Mouse (Mus musculus): ENCODE results near the gene D6Ertd527e. TPM values are rescaled to one million over a fixed set of nuclear protein-coding genes. Genes with fewer than 3 reads are reported as not detected.

D6Ertd527e gene
- total and polyA plus RNA-seq, 2 experiments = not detected

- no peaks in the 10 kb centered on the region for H3K27me3 ChIP-seq (ENCODE audit: control insufficient read depth, insufficient read depth, low read length)
- no peak overlapping the region for H3K27ac ChIP-seq (replicated peaks; ENCODE audit: insufficient read depth, low read depth, low read length)
- WGBS = 91% methylated on average over 7 of the region's 7 CpGs
- DNase-seq (ENCODE audit: extremely low read depth, low read depth, low spot score) = no peak
- H3K36me3 ChIP-seq (ENCODE audit: control insufficient read depth, insufficient read depth, low read length) = no peaks in the 10 kb centered on the region
- H3K9ac ChIP-seq (ENCODE audit: low read depth, low read length) = no peak overlapping the region
- no peak for TF ChIP-seq CTCF (IDR thresholded peaks at IDR 0.05; ENCODE audit: low read depth, low read length)
- TF ChIP-seq POLR2A (IDR thresholded peaks at IDR 0.05; ENCODE audit: extremely low read depth, insufficient read depth, low read length) = no peak
- no peak overlapping the region for H3K4me3 ChIP-seq (ENCODE audit: insufficient read depth, low read depth, low read length)
- no peaks in the 10 kb centered on the region for H3K79me2 ChIP-seq (ENCODE audit: control insufficient read depth, insufficient read depth, low read length)
- no peaks in the 10 kb centered on the region for H3K4me1 ChIP-seq (ENCODE audit: control insufficient read depth, insufficient read depth, low read length)
Observed at GRCm38 (mm10) chr6:87116596-87116995, 12.1 kb downstream of the D6Ertd527e start.

GRCm38 (mm10) chr6:87119066-87119837, 14.7 kb downstream of the D6Ertd527e start:
- no peaks in the 10 kb centered on the region for H3K4me1 ChIP-seq (ENCODE audit: control insufficient read depth, insufficient read depth, low read length)
- no peaks in the 10 kb centered on the region for H3K27me3 ChIP-seq (ENCODE audit: control insufficient read depth, insufficient read depth, low read length)
- WGBS = 75% methylated on average over 20 of the region's 20 CpGs
- H3K36me3 ChIP-seq (ENCODE audit: control insufficient read depth, insufficient read depth, low read length) = no peaks in the 10 kb centered on the region
- DNase-seq (ENCODE audit: extremely low read depth, low read depth, low spot score) = no peak
- no peak for TF ChIP-seq POLR2A (IDR thresholded peaks at IDR 0.05; ENCODE audit: extremely low read depth, insufficient read depth, low read length)
- H3K27ac ChIP-seq (replicated peaks; ENCODE audit: insufficient read depth, low read depth, low read length) = no peak overlapping the region
- H3K9ac ChIP-seq (ENCODE audit: low read depth, low read length) = no peak overlapping the region
- H3K4me3 ChIP-seq (ENCODE audit: insufficient read depth, low read depth, low read length) = no peak overlapping the region
- no peaks in the 10 kb centered on the region for H3K79me2 ChIP-seq (ENCODE audit: control insufficient read depth, insufficient read depth, low read length)

- Histone ChIP-seq H3K27me3 (ENCODE audit: control insufficient read depth, insufficient read depth, low read length) (no peaks in the 10 kb centered on the region), H3K79me2 (ENCODE audit: control insufficient read depth, insufficient read depth, low read length) (no peaks in the 10 kb centered on the region), H3K9ac (ENCODE audit: low read depth, low read length) (no peak overlapping the region), H3K4me1 (ENCODE audit: control insufficient read depth, insufficient read depth, low read length) (no peaks in the 10 kb centered on the region), H3K27ac (replicated peaks; ENCODE audit: insufficient read depth, low read depth, low read length) (no peak overlapping the region), H3K4me3 (ENCODE audit: insufficient read depth, low read depth, low read length) (no peak overlapping the region), H3K36me3 (ENCODE audit: control insufficient read depth, insufficient read depth, low read length) (no peaks in the 10 kb centered on the region)
- TF ChIP-seq POLR2A (IDR thresholded peaks at IDR 0.05; ENCODE audit: extremely low read depth, insufficient read depth, low read length) = no peak
- no peak for TF ChIP-seq CTCF (IDR thresholded peaks at IDR 0.05; ENCODE audit: low read depth, low read length)
- DNase-seq (ENCODE audit: extremely low read depth, low read depth, low spot score) = no peak
- 87% methylated on average over 4 of the region's 4 CpGs for WGBS
Observed at GRCm38 (mm10) chr6:87119975-87120374, 15.4 kb downstream of the D6Ertd527e start.

GRCm38 (mm10) chr6:87120661-87121060, 16.1 kb downstream of the D6Ertd527e start:
- TF ChIP-seq CTCF (IDR thresholded peaks at IDR 0.05; ENCODE audit: low read depth, low read length) (peak; percentile 58), POLR2A (IDR thresholded peaks at IDR 0.05; ENCODE audit: extremely low read depth, insufficient read depth, low read length) (no peak)
- no peak for DNase-seq (ENCODE audit: extremely low read depth, low read depth, low spot score)
- WGBS = 94% methylated on average over 6 of the region's 6 CpGs
- no peak overlapping the region for H3K9ac ChIP-seq (ENCODE audit: low read depth, low read length)
- H3K79me2 ChIP-seq (ENCODE audit: control insufficient read depth, insufficient read depth, low read length) = no peaks in the 10 kb centered on the region
- no peak overlapping the region for H3K27ac ChIP-seq (replicated peaks; ENCODE audit: insufficient read depth, low read depth, low read length)
- H3K36me3 ChIP-seq (ENCODE audit: control insufficient read depth, insufficient read depth, low read length) = no peaks in the 10 kb centered on the region
- no peaks in the 10 kb centered on the region for H3K27me3 ChIP-seq (ENCODE audit: control insufficient read depth, insufficient read depth, low read length)
- no peak overlapping the region for H3K4me3 ChIP-seq (ENCODE audit: insufficient read depth, low read depth, low read length)
- H3K4me1 ChIP-seq (ENCODE audit: control insufficient read depth, insufficient read depth, low read length) = no peaks in the 10 kb centered on the region

DNA sequence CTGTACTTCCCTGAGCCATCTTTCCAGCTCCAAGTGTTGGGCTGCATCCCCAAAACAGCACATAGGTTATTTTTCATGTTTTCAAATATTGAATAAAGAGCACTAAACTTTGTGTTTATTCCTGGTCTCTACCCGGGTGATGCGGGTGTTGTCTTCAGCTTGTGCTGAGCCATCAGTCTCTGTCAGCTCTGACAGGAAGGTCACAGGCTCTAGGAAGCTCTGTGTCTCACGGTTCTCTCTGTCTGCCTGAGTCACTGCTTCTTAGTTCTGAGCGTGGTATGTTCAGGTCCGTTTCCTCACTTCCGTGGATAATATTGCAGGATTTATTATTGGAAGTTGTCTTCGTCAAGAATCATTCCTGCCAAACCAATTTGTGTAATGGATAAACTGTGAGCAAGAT, 17.4 kb downstream of the D6Ertd527e start:
- Histone ChIP-seq H3K79me2 (ENCODE audit: control insufficient read depth, insufficient read depth, low read length) (no peaks in the 10 kb centered on the region), H3K27ac (replicated peaks; ENCODE audit: insufficient read depth, low read depth, low read length) (no peak overlapping the region), H3K36me3 (ENCODE audit: control insufficient read depth, insufficient read depth, low read length) (no peaks in the 10 kb centered on the region), H3K4me1 (ENCODE audit: control insufficient read depth, insufficient read depth, low read length) (no peaks in the 10 kb centered on the region), H3K9ac (ENCODE audit: low read depth, low read length) (no peak overlapping the region), H3K4me3 (ENCODE audit: insufficient read depth, low read depth, low read length) (no peak overlapping the region), H3K27me3 (ENCODE audit: control insufficient read depth, insufficient read depth, low read length) (no peaks in the 10 kb centered on the region)
- peak; percentile 13 for DNase-seq (ENCODE audit: extremely low read depth, low read depth, low spot score)
- 69% methylated on average over 7 of the region's 7 CpGs for WGBS
- TF ChIP-seq POLR2A (IDR thresholded peaks at IDR 0.05; ENCODE audit: extremely low read depth, insufficient read depth, low read length) = no peak
- no peak for TF ChIP-seq CTCF (IDR thresholded peaks at IDR 0.05; ENCODE audit: low read depth, low read length)

GRCm38 (mm10) chr6:87123406-87123805, 18.9 kb downstream of the D6Ertd527e start:
- no peak for DNase-seq (ENCODE audit: extremely low read depth, low read depth, low spot score)
- H3K27ac ChIP-seq (replicated peaks; ENCODE audit: insufficient read depth, low read depth, low read length) = no peak overlapping the region
- no peak overlapping the region for H3K9ac ChIP-seq (ENCODE audit: low read depth, low read length)
- no peak overlapping the region for H3K4me3 ChIP-seq (ENCODE audit: insufficient read depth, low read depth, low read length)
- H3K27me3 ChIP-seq (ENCODE audit: control insufficient read depth, insufficient read depth, low read length) = no peaks in the 10 kb centered on the region
- TF ChIP-seq CTCF (IDR thresholded peaks at IDR 0.05; ENCODE audit: low read depth, low read length) (no peak), POLR2A (IDR thresholded peaks at IDR 0.05; ENCODE audit: extremely low read depth, insufficient read depth, low read length) (no peak)
- H3K4me1 ChIP-seq (ENCODE audit: control insufficient read depth, insufficient read depth, low read length) = no peaks in the 10 kb centered on the region
- 50% methylated on average over 6 of the region's 6 CpGs for WGBS
- H3K36me3 ChIP-seq (ENCODE audit: control insufficient read depth, insufficient read depth, low read length) = no peaks in the 10 kb centered on the region
- no peaks in the 10 kb centered on the region for H3K79me2 ChIP-seq (ENCODE audit: control insufficient read depth, insufficient read depth, low read length)
